Mouse (Mus musculus): ENCODE results near the gene Slit3. TPM values are rescaled to one million over a fixed set of nuclear protein-coding genes. Genes with fewer than 3 reads are reported as not detected.
A peak's percentile ranks its signal among the peaks of the same experiment; 100 is the strongest.

Slit3 gene
- total RNA-seq, 2 experiments from 2014 or later: 56.9 to 64.1 TPM

GRCm38 (mm10) chr11:35582591-35582990 is 461.6 kb downstream of the Slit3 start:
- DNase-seq (ENCODE audit: low spot score in 2 of 2): peak in 1 of 2 experiments; percentile 66
- intact Hi-C loops (cut with DNase I): no loop called here

GRCm38 (mm10) chr11:35583633-35584032 is 462.6 kb downstream of the Slit3 start:
- intact Hi-C loops (cut with DNase I): no loop called here
- no peak for DNase-seq (ENCODE audit: low spot score in 2 of 2)

- DNase-seq (ENCODE audit: low spot score in 2 of 2): peak; percentile 57 to 89
- intact Hi-C loops (cut with DNase I): no loop called here
Observed at GRCm38 (mm10) chr11:35587174-35587959, 466.3 kb downstream of the Slit3 start.

GRCm38 (mm10) chr11:35589892-35590291 is 468.9 kb downstream of the Slit3 start:
- no peak for DNase-seq (ENCODE audit: low spot score in 2 of 2)
- intact Hi-C loops (cut with DNase I): no loop called here

GRCm38 (mm10) chr11:35593146-35594034 is 472.4 kb downstream of the Slit3 start:
- DNase-seq (ENCODE audit: low spot score in 2 of 2): no peak
- intact Hi-C loops (cut with DNase I): no loop called here

- intact Hi-C loops (cut with DNase I): no loop called here
- no peak for DNase-seq (ENCODE audit: low spot score in 2 of 2)
Observed at GRCm38 (mm10) chr11:35596064-35596463, 475.0 kb downstream of the Slit3 start.

- no peak for DNase-seq (ENCODE audit: low spot score in 2 of 2)
Observed at GRCm38 (mm10) chr11:35597882-35598281, 476.9 kb downstream of the Slit3 start.

GRCm38 (mm10) chr11:35598732-35599131 is 477.7 kb downstream of the Slit3 start:
- DNase-seq (ENCODE audit: low spot score in 2 of 2): peak in 1 of 2 experiments; percentile 73
- intact Hi-C loops (cut with DNase I): no loop called here

More at GRCm38 (mm10) chr11:35597882-35598281, 476.9 kb downstream of the Slit3 start:
- intact Hi-C loops (cut with DNase I): no loop called here

- no peak for DNase-seq (ENCODE audit: low spot score in 2 of 2)
- intact Hi-C loops (cut with DNase I): no loop called here
Observed at GRCm38 (mm10) chr11:35601652-35602240, 480.7 kb downstream of the Slit3 start.

GRCm38 (mm10) chr11:35602586-35602985 is 481.6 kb downstream of the Slit3 start:
- intact Hi-C loops (cut with DNase I): no loop called here

GRCm38 (mm10) chr11:35603946-35604345 is 482.9 kb downstream of the Slit3 start:
- intact Hi-C loops (cut with DNase I): no loop called here
- DNase-seq (ENCODE audit: low spot score in 2 of 2): no peak

More at GRCm38 (mm10) chr11:35602586-35602985, 481.6 kb downstream of the Slit3 start:
- DNase-seq (ENCODE audit: low spot score in 2 of 2): no peak

GRCm38 (mm10) chr11:35604848-35605790 is 484.1 kb downstream of the Slit3 start:
- no peak for DNase-seq (ENCODE audit: low spot score in 2 of 2)
- intact Hi-C loops (cut with DNase I): no loop called here

GRCm38 (mm10) chr11:35607191-35607590 is 486.2 kb downstream of the Slit3 start:
- DNase-seq (ENCODE audit: low spot score in 2 of 2): peak; percentile 52 to 93
- intact Hi-C loops (cut with DNase I): no loop called here

GRCm38 (mm10) chr11:35608794-35609193 is 487.8 kb downstream of the Slit3 start:
- intact Hi-C loops (cut with DNase I): no loop called here
- no peak for DNase-seq (ENCODE audit: low spot score in 2 of 2)

GRCm38 (mm10) chr11:35612262-35612896 is 491.4 kb downstream of the Slit3 start:
- intact Hi-C loops (cut with DNase I): no loop called here
- DNase-seq (ENCODE audit: low spot score in 2 of 2): no peak

- intact Hi-C loops (cut with DNase I): no loop called here
- DNase-seq (ENCODE audit: low spot score in 2 of 2): no peak
Observed at GRCm38 (mm10) chr11:35614530-35614929, 493.5 kb downstream of the Slit3 start.

GRCm38 (mm10) chr11:35619421-35619820 is 498.4 kb downstream of the Slit3 start:
- DNase-seq (ENCODE audit: low spot score in 2 of 2): no peak
- intact Hi-C loops (cut with DNase I): no loop called here

- DNase-seq (ENCODE audit: low spot score in 2 of 2): no peak
- intact Hi-C loops (cut with DNase I): no loop called here
Observed at GRCm38 (mm10) chr11:35622736-35623135, 501.7 kb downstream of the Slit3 start.
